Mouse (Mus musculus) left cerebral cortex, postnatal 36 days (tissue): ENCODE measurements around the gene Lgals12. TPM values are rescaled to one million over a fixed set of nuclear protein-coding genes. Genes with fewer than 3 reads are reported as not detected.

Experiments
- DNase-seq, 2 experiments: peaks; one replicate each; pipeline ENCODE4 v3.0.0; 2021 to 2022; ENCODE audit warnings: low spot score in 2 of 2, mixed read lengths in 1 of 2
- intact Hi-C: fragments of 180-260 bp; cut with DNase I; formaldehyde crosslinking; loops from one replicate; pipeline ENCODE4 v1.15.1; 2025
- total RNA-seq, 2 experiments: library from RNA; stranded (reverse); gene quantifications; 2 replicates each; pipeline ENCODE4 v1.2.3; 2021

Lgals12 gene
- total RNA-seq: 1 to 10 TPM in 1 of 2 experiments, under 1 TPM in 1; 0.57 to 1.0 TPM

- intact Hi-C loops: no loop called here
- DNase-seq: peak; percentile 62 to 65
Observed at GRCm38 (mm10) chr19:7606801-7607689, at the start of gene Lgals12. Gene Lgals12 (minus strand): TSS chr19:7607193.

- intact Hi-C loops: no loop called here
- DNase-seq: no peak
Observed at GRCm38 (mm10) chr19:7648913-7649666, 42.1 kb upstream of the Lgals12 start.

- no peak for DNase-seq
- intact Hi-C loops: no loop called here
Observed at GRCm38 (mm10) chr19:7633786-7634185, 26.8 kb upstream of the Lgals12 start.

- no peak for DNase-seq
- intact Hi-C loops: no loop called here
Observed at GRCm38 (mm10) chr19:7633021-7633420, 26.0 kb upstream of the Lgals12 start.

GRCm38 (mm10) chr19:7617696-7618095 is 10.7 kb upstream of the Lgals12 start:
- intact Hi-C loops: loop anchor here (5.0 kb wide), 1 partner anchor 90 kb away; no protein-coding TSS in a partner anchor

GRCm38 (mm10) chr19:7617085-7617484 is 10.1 kb upstream of the Lgals12 start:
- intact Hi-C loops: loop anchor here (5.0 kb wide), 1 partner anchor 90 kb away; no protein-coding TSS in a partner anchor
- no peak for DNase-seq

More at GRCm38 (mm10) chr19:7617696-7618095, 10.7 kb upstream of the Lgals12 start:
- peak; percentile 50 to 54 for DNase-seq

- intact Hi-C loops: loop anchor here (5.0 kb wide), 1 partner anchor 89 kb away; no protein-coding TSS in a partner anchor
- DNase-seq: no peak
Observed at GRCm38 (mm10) chr19:7616231-7616930, 9.4 kb upstream of the Lgals12 start.

- intact Hi-C loops: no loop called here
- no peak for DNase-seq
Observed at GRCm38 (mm10) chr19:7613151-7613550, 6.2 kb upstream of the Lgals12 start.

- intact Hi-C loops: no loop called here
- peak; percentile 51 to 67 for DNase-seq
Observed at GRCm38 (mm10) chr19:7611942-7612757, 5.2 kb upstream of the Lgals12 start, which contains the start of gene Hrasls5. Gene Hrasls5 (plus strand): TSS chr19:7612541.

GRCm38 (mm10) chr19:7607690-7608201 is 753 bp upstream of the Lgals12 start:
- no peak for DNase-seq
- intact Hi-C loops: no loop called here

- peak; percentile 21 to 38 for DNase-seq
- intact Hi-C loops: no loop called here
Observed at GRCm38 (mm10) chr19:7605930-7606783, 836 bp downstream of the Lgals12 start.

GRCm38 (mm10) chr19:7605013-7605412 is 2.0 kb downstream of the Lgals12 start:
- intact Hi-C loops: no loop called here
- DNase-seq: no peak

- intact Hi-C loops: no loop called here
- no peak for DNase-seq
Observed at GRCm38 (mm10) chr19:7604107-7604506, 2.9 kb downstream of the Lgals12 start.

GRCm38 (mm10) chr19:7601551-7601950 is 5.4 kb downstream of the Lgals12 start:
- no peak for DNase-seq

GRCm38 (mm10) chr19:7598481-7598880 is 8.5 kb downstream of the Lgals12 start:
- intact Hi-C loops: no loop called here
- DNase-seq: no peak

More at GRCm38 (mm10) chr19:7601551-7601950, 5.4 kb downstream of the Lgals12 start:
- intact Hi-C loops: no loop called here

GRCm38 (mm10) chr19:7595534-7595933 is 11.5 kb downstream of the Lgals12 start:
- intact Hi-C loops: loop anchor here (1.0 kb wide), 1 partner anchor 66 kb away; no protein-coding TSS in a partner anchor
- DNase-seq: peak; percentile 30 to 44

- intact Hi-C loops: no loop called here
- DNase-seq: no peak
Observed at GRCm38 (mm10) chr19:7592018-7592417, 15.0 kb downstream of the Lgals12 start.

GRCm38 (mm10) chr19:7590795-7591194 is 16.2 kb downstream of the Lgals12 start:
- no peak for DNase-seq
- intact Hi-C loops: no loop called here
